Mouse (Mus musculus) heart, adult 9 months (tissue): ENCODE data around the gene Arsb.
"Not testable (repeated sequence)": the region's sequence is repeated elsewhere in the genome, so short reads cannot be mapped to it uniquely, and the experiment has no call there.

Experiments used
- DNase-seq, 2 experiments: peaks; one replicate each; pipeline ENCODE4 v3.0.0; 2022; ENCODE audit warnings: low spot score in 2 of 2

Arsb gene

DNA sequence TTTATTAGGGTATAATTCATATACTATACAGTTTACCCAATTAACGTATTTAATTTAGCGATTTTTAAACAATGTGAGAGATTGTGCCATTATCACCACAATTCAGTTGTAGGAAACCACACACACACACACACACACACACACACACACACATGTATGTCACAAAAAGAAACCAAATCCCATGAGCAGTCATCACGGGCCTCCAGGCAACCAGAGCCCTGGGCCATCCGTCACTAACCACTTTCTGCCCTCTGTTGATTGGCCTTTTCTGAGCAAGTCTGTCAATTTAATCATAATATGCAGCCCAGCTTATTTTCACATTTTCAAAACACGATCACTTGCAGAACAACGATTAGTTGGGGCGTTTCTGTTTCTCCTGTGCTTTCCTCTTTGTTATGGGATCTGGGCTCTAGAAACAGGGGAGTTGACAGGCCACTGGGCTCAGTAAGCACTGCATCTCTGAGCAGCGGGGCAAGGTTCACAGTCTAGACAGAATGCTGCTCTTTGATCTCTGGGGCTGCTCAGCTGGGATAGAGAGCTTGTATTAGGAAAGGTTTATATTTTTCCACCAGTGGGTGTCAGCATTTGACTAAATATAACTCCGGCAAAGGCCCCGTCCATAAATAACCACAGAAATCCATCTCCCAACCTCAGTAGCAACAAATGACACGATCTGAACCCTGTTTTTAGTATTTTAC, 21.7 kb downstream of the Arsb start:
- DNase-seq = peak; percentile 34 to 55

DNA sequence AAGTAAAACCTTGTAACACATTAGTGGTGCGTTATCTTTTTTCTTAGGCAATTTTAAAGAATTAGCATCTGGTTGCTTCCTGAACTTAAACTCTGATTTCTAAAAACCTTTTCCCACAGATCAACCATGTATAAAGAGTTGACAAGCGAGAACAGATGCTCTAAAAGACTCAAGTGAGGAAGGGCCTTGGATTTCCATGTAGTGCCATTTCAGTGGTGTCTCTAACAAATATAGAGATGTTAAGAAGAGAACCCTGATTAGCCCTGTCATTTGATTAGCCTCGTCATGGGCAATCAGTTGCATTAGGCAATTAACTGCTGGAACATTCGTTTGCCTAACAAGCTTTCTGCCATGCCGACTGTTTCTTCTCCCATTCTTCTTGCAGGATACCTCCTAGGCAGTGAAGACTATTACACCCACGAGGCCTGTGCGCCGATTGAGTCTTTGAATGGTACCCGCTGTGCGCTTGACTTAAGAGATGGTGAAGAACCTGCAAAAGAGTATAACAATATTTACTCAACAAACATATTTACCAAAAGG, 22.3 kb downstream of the Arsb start:
- no peak for DNase-seq

DNA sequence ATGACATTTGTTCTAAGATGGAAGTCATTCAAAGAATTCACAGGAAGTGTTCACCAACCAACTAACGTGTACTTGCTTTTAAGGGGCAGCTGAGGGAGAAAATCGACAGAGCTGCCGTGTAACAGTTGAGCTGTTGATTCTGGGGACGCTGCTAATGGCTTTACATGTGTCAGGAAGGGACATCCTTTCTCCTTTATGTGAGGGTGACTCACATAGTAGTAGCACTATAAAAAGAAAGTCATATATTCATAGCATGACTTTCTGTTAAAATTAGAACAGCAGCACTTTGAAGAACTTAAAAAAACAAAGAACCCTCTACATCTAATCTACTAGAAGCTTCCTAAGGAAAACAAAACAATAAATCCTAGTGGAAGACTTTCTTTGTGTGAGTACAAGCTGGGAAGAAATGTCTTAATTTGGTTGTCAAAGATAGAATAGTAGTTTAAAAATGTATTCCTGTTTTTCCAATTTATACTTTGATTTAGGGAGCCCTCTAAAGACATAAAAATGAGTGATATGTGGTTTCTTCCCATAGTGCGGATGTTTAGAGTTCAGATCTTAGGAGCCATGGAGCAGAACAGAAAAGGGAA, 25.7 kb downstream of the Arsb start:
- DNase-seq = no peak

DNA sequence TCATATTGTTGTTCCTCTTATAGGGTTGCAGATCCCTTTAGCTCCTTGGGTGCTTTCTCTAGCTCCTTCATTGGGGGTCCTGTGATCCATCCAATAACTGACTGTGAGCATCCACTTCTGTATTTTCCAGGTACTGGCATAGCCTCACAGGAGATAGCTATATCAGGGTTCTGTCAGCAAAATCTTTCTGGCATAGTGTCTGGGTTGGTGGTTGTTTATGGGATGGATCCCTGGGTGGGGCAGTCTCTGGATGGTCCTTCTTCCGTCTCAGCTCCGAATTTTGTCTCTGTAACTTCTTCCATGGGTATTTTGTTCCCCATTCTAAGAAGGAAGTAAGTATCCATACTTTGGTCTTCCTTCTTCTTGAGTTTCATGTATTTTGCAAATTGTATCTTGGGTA, 38.9 kb downstream of the Arsb start:
- not testable (repeated sequence) for DNase-seq

DNA sequence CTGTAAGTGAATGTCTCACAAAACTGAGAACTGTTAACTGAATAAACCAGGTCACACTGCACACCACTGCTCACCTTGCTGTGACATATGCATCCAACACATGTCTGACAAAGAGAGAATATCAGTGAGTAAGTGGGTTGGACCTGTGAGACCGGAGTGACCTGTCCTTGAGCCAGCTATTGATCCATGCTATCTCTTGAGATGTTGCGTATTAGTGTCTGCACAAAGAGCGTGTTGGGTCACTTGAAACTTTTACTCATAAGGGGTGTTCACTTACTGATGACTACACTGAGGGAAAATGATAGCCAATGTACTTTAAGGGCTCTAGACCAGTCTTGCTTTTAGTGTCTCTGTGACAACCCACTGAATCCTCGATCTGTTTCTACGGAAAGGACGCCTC, 42.7 kb downstream of the Arsb start:
- DNase-seq = no peak

DNA sequence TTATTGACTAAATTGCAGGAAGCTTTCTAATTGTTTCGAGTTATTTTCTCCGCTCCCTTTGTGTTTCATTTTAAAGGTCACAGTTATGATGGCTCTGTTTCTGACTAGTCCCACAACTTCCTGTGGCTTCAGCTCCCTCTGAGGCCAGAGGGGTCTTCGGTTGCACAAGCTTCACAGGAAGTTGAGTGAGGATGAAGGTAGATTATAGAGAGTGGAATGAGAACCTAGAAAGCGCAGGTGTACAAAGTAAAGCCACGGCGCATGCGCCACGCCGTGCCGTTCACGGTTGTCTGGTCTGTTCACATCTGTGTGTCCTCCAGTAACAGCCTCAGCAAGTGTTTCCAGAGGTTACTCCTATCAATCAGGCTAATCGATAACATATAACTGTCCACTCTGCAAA, 43.2 kb downstream of the Arsb start:
- no peak for DNase-seq

DNA sequence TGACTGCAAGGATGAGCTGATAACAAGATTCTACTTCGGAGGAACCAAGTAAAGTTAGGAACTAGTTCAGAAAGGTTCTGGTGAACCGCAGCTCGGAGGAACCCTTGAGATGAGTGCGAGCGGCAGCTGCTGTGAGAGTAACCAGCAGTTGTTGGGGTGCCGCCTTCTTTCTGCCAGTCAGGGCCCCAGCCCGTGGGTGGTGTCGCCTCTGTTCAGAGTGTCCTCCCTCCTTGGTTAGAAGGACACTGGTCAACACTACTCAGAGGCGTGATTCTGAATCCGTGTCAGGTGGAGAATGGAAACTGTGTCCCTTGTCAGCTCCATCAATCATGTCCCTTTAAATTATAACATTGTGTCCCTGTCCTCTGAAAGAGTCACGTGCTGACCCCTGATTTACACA, 43.7 kb downstream of the Arsb start:
- no peak for DNase-seq

DNA sequence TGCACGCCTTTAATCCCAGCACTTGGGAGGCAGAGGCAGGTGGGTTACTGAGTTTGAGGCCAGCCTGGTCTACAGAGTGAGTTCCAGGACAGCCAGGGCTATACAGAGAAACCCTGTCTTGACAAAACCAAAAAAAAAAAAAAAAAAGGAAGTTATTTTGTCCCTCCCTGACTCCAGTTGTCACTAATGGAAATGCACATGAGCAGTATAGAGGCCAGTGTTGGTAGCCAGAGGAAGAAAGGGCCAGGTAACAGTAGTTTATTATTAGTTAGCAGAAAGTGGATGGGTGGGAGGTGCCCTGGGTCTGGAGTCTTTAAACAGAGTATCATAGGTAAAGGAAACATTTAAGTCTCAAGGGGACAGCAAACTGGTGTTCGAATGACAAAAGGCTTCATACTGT, 44.7 kb downstream of the Arsb start:
- no peak for DNase-seq

DNA sequence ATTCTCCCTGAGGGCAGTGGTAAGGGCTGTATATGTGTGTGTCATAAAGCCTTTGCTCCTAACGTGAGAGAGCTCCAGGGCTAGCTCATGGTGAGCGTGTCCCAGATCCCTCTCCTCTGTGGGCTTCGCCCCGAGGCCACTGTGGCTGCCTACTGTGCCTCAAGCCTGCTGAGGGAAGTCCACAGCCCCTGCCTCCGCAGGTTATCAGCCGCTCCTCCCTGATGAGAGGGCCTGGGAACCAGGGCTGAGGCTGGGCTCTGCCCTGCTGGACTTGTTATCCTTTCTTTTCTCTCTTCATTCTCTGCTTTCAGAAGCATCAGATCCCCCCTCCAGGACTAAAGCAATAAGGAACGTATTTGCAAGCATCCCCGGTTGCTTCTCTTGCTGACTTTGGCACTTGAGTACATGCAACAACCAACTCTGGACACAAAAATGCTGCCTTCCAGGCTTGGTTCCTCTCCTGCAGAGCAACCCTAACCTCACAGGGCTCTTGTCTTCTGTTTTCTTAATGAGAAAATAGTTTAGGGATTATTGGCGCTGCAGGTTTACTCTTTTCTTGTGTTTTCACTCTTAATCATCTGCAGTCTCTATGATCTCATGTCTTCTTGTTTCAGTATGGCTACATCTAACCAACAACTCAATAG, 45.4 kb downstream of the Arsb start:
- DNase-seq = no peak

DNA sequence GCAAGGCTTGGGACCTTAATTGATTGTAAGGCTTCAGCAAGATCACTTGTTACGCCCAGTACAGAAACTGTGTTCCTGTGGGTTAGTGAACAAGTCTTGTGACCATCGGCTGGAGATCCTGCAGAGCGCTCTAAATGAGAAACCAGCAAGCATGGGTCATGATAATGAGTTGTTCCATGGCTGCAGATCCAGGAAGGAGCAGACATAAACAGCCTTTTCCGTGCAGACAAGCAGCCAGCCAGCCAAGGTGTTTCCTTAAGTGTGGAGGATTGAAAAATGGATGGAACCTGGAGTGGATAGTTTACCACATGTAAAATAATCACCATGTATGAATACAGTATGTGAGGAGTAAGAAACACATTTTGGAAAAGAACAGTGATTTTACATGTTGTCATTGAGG, 48.7 kb downstream of the Arsb start:
- DNase-seq = no peak

DNA sequence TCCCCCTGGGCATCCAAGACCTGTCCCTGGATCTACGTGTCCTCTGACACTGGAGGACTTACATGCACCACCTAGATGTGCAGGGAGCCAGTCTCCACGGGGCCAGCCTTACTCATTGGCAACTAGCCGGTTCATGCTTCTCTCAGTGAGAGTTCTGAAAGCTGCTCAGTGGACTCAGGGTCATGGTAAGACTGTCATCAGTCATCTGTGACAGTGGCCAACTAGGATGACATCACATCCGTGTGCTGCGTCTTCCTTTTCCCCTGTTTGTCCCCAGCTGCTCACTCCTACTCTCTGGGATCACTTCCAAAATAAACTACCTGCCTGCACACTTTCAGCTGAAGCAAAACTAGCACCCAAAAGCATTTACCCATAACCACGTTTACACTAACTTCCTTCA, 50.6 kb downstream of the Arsb start:
- DNase-seq = no peak

DNA sequence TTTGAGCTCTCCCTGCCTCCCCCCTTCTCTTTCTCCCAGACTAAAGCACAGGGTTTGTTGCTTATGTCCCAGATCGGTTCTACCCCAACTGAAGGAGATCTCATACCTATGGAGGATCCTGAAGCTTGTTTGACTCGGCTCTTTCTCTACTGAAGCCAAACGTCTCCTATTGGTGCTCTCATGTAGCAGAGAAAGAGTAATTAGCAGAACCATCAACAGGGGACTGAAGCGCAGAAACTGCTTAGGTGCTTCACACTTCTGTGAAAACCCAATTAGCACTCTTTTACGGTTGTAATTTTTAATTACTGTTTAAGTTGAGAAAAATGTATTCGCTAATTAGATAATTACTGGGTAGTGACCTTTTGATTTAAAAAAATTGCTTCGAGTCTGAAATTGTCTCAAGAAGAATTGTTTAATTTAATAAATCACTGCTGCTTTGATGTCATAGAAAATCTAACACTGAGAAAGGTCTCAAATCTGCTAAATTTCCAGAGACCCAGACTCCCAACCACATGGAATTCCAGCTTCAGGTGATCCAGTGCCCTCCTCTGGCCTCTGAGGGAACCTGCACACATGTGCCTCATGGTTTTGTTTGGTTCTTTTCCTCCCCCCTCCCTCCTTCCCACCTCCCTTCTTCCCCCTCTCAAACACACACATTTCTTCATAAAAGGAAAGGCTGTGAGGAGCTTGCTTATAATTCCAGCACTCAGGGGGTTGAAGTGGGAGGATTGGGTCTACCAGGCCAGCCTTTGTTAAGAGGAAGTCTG, 54.5 kb downstream of the Arsb start:
- no peak for DNase-seq

DNA sequence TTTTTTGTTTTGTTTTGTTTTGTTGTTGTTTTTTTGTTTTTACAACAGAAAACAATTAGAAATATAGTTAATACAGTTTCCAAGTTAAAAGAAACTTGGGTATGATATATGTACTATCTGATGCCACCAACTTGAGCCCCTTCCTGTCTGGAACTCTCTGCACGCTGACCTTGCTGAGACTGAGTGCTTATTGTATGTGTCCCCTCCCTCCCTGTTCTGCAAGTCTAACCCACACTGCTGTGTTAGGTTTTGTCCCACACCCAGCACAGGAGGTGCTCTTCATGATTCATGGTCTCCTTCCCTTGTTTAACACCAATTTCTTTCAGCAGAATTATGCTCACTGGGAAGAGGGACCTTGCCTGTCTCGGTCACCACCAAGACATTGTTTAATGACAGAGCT, 56.3 kb downstream of the Arsb start:
- DNase-seq = no peak

DNA sequence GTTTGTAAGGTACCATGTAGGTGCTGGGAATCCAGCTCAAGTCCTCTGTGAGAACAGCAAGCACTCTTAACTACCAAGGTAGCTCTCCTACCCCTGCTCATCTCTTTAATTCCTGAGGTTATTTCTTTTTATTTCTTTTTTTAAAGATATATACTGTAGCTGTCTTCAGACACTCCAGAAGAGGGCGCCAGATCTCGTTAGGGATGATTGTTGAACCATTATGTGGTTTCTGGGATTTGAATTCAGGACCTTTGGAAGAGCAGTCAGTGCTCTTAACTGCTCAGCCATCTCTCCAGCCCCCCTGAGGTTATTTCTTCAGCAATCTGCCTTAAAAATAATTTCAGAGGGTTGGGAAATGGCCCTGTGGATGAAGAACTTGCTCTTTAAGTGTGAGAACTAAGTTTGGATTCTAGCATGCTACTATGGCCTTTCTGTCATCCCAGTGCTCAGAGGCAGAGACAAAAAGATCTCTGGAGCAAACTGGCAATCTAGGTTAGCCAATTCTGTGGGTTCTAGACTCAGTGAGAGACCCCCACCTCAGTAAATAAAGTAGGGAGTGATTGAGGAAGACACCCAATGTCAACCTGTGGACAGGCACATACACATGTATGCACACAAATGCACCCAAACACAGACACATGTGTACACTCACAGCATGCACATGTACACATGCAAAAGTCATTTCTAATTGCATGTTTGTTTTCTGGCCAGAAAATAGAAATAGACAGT, 58.3 kb downstream of the Arsb start:
- DNase-seq = no peak

DNA sequence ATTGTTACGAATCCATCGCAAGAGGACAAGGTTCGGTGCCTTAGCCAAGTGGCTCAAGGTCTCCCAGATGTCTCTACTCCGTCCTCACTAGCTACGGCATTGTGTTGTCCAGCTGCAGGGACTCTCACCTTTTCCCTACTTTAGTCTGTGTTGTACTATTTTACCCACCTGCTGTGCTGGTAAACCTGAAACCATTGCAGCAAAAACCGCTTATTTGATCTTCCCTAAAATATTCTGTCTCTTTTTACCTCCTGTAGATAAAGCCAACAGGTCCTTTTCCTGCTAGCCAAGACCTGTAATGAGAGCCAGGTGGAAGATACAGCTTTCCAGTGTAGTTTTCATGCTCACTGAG, 58.8 kb downstream of the Arsb start:
- DNase-seq = no peak

DNA sequence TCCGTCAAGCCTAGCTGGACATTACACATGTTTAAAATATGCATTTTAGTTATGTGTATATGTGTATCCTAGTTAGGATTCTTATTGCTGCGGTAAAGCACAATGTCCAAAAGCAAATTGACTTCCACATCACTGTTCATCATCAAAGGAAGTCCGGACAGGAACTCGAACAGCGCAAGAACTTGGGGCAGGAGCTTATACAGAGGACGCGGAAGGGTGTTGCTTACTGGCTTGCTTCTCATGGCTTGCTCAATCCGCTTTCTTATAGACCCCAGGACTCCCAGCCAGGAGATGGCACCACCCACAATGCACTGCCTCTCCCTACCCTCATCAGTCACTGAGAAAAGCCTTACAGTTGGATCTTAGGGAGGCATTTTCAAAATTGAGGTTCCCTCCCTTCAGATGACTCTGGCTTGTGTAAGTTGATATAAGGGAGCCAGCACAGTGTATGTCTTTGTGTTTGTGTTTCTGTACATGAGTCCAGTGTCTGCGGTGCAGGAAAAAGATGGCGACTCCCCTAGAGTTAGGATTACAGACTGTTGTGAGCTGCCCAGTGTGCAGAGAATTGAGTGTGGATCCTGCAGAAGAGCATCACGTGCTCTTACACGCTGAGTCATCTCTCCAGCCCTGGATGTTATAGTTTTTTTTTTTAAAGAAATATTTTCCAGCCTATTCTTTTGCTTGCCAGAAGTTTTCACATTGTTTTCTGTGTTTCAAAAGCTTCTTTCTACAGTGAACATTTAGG, 66.2 kb downstream of the Arsb start:
- DNase-seq = no peak

DNA sequence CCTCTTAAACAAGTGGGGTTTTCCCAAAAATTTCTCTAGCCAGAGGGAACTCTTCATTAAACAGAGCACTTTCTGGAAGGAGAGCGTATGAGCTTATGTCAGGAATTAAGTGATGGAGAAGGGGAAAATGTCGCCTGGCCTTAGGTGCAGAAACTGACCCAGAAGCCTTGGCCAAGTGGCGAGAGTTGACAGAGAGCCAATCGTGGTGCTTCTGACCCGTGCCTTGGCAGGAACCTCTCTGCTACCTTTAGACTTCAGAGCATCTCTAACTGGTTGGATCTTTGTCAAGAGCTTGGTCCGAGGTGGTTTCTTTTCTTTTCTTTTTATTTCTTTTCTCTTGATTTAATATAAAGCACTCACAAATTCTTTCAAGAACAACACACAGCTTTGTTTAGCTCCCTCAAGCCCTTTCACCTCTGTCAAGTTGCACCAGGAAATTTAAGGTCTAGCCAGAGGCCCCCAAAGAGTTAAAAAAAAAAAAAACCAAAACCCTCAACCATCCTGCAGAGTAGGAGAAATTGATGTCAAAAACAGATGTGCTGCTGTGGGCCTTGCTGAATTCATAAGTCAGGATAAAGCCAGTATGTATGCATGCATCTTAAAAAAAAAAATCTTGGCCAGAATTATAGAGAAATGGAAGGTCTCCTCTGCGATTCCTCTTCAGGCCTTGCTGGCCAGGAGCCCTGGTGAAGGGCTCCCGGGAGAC, 67.2 kb downstream of the Arsb start:
- no peak for DNase-seq

DNA sequence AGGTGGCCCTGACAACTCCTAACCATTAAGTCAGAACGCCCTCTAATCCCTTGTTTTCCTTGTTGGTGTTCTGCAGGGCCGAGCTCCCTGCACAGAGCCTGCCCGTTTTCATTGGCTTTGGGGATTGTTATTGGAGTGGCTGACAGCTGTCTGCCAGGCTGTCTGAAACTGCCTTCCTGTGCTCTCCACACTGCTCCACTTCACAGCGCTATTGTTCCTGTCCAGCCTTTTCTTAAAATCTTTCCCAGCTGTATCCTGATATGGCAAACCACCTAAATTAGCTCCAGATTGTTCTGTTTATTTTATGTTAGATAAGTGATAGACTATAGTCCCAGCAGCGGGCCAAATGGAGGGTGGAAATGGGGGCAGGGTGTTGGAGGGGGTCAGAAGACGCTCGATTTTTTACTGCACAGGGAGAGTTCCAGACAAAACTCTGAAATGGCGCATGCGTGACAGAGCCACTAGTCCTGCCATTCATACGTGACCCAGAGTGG, 67.8 kb downstream of the Arsb start:
- DNase-seq = peak; percentile 57 to 79

DNA sequence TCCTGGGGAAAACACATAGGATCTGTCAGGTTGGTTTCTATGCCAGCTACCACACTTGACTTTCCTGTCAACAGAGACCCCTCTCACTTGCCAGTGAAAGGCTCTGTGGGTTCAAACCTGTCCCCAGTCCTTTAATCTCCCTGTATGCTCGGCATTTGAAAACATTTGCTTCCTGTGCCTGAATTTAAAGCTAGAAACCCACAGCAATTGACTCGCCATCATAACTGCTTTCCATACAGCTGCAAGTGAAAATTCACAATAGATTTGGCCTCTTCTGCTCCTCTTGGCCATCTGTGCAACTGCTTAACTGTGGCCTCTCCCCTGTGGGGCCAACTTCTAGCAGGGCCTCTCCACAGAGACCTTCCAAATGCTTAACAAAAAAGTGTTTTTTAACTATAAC, 68.3 kb downstream of the Arsb start:
- DNase-seq = no peak

DNA sequence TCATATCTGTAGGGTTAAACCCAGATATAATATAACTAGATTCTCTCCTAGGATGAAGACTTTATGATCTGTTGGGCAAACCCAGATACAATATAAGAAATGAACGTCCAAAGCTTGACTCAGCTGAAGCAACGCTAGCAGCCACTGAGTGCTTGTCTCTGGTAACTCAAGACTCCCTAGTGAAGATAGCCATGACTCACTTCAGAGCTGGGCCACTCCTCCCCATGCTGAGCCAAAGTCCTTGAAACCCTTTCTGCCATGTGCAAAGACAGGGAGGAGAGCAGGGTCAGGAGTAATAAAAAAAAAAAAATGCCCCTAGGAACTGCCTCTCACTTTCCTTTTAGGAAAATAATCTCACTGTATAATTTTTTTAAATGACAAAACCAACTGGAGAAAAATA, 68.7 kb downstream of the Arsb start:
- peak in 1 of 2 experiments; percentile 34 for DNase-seq
